Mouse (Mus musculus) ES-E14 (cell line): ENCODE data around the gene Kdelr1. TPM values are rescaled to one million over a fixed set of nuclear protein-coding genes. Genes with fewer than 3 reads are reported as not detected.

Experiments used
- DNase-seq: peaks from one replicate; pipeline ENCODE4 v3.0.0-alpha.2; 2013; ENCODE audit warnings: low read depth, low spot score
- H3K27ac ChIP-seq: 2 replicates; pipeline ENCODE4 v1.5.1; 2012; ENCODE audit warnings: low read depth, mild to moderate bottlenecking, low read length, moderate library complexity, mixed read lengths; ENCODE audit not compliant: poor library complexity, insufficient read depth, severe bottlenecking
- H3K36me3 ChIP-seq: 2 replicates; pipeline ENCODE4 v1.6.1; 2012; ENCODE audit warnings: mild to moderate bottlenecking, low read length, moderate library complexity, mixed read lengths; ENCODE audit not compliant: control insufficient read depth, poor library complexity, insufficient read depth, severe bottlenecking
- H3K4me1 ChIP-seq, 2 experiments: fragments of 150-350 bp in 1 of 2; sonication (generic) in 1 of 2; 2 replicates each; pipeline ENCODE4 v1.6.1; 2012; ENCODE audit warnings: low read length in 2 of 2, mild to moderate bottlenecking in 1 of 2, mixed read lengths in 1 of 2; ENCODE audit not compliant: control insufficient read depth in 2 of 2, insufficient read depth in 2 of 2, poor library complexity in 1 of 2
- H3K4me3 ChIP-seq, 2 experiments: fragments of 150-350 bp in 1 of 2; sonication (generic) in 1 of 2; 2 replicates each; pipeline ENCODE4 v1.5.1; 2012; ENCODE audit warnings: low read length in 2 of 2, low read depth in 1 of 2, mild to moderate bottlenecking in 1 of 2, mixed read lengths in 1 of 2; ENCODE audit not compliant: insufficient read depth in 1 of 2, poor library complexity in 1 of 2, severe bottlenecking in 1 of 2
- H3K9ac ChIP-seq: 2 replicates; pipeline ENCODE4 v1.6.1; 2012; ENCODE audit warnings: low read depth, mild to moderate bottlenecking, low read length, mixed read lengths; ENCODE audit not compliant: poor library complexity, insufficient read depth, severe bottlenecking
- H3K9me3 ChIP-seq: fragments of 150-350 bp; sonication (generic); 2 replicates; pipeline ENCODE4 v1.6.1; 2012; ENCODE audit warnings: low read depth, mild to moderate bottlenecking, low read length; ENCODE audit not compliant: control insufficient read depth, insufficient read depth
- CHD2 ChIP-seq: IDR thresholded peaks from 2 replicates; pipeline ENCODE4 v1.6.1; 2014; ENCODE audit warnings: mild to moderate bottlenecking, low read depth, low read length, inconsistent platforms
- HCFC1 ChIP-seq: IDR thresholded peaks from 2 replicates; pipeline ENCODE4 v1.6.1; 2012; ENCODE audit warnings: low read length, inconsistent platforms, borderline replicate concordance; ENCODE audit not compliant: insufficient read depth
- MAFK ChIP-seq: IDR thresholded peaks from 2 replicates; pipeline ENCODE4 v1.6.1; 2014; ENCODE audit warnings: mild to moderate bottlenecking, low read depth, low read length, inconsistent platforms; ENCODE audit not compliant: insufficient read depth
- ZC3H11A ChIP-seq: IDR thresholded peaks from 2 replicates; pipeline ENCODE4 v1.6.1; 2012; ENCODE audit warnings: low read depth, mild to moderate bottlenecking, inconsistent platforms, low read length, borderline replicate concordance
- ZNF384 ChIP-seq: IDR thresholded peaks from 2 replicates; pipeline ENCODE4 v1.6.1; 2012; ENCODE audit warnings: low read depth, low read length, inconsistent platforms
- in situ Hi-C, 2 experiments: fragments of 600-800 bp; cut with MboI; formaldehyde crosslinking; loops; one replicate each; pipeline ENCODE4 v1.15.1; 2025; ENCODE audit warnings: low sequenced_read_pairs in 2 of 2, inconsistent platforms in 1 of 2; ENCODE audit not compliant: unreplicated experiment in 2 of 2
- total RNA-seq: library from RNA; depleted of rRNA; stranded (reverse); fragments of 300-350 nt; gene quantifications from 2 replicates; pipeline ENCODE4 v1.2.3, GENCODE M21; 2012

The Kdelr1 gene
- total RNA-seq, 1 experiment, result 73.2 TPM

- DNase-seq, result no peak
- H3K36me3 ChIP-seq, result no peaks in the 10 kb centered on the region
- H3K4me3 ChIP-seq, result no peak overlapping the region
- in situ Hi-C loops, result loop anchor here in 1 of 2 experiments (10.0 kb wide), 1 partner anchor 177 kb away; no protein-coding TSS in a partner anchor
- H3K4me1 ChIP-seq, result peaks cover 8 to 28% of the 10 kb centered on the region in 2 experiments; a peak in 3 of 4 replicates
- H3K27ac ChIP-seq, result no peak overlapping the region
- no peaks in the 10 kb centered on the region for H3K9me3 ChIP-seq
- H3K9ac ChIP-seq, result peak overlapping the region; percentile 53; the same call in 1 of the 2 replicates
- TF ChIP-seq ZNF384 (no peak), HCFC1 (no peak), ZC3H11A (no peak), MAFK (no peak)
Measured at GRCm38 (mm10) chr7:45921950-45922600, 49.5 kb downstream of the Kdelr1 start.

- no peaks in the 10 kb centered on the region for H3K36me3 ChIP-seq
- TF ChIP-seq ZC3H11A (no peak), CHD2 (no peak), ZNF384 (no peak), HCFC1 (no peak), MAFK (no peak)
- H3K9ac ChIP-seq, result peak overlapping the region; percentile 69
- DNase-seq, result peak; percentile 96
- peaks cover 8 to 17% of the 10 kb centered on the region in 2 experiments; a peak in 2 of 4 replicates for H3K4me1 ChIP-seq
- H3K9me3 ChIP-seq, result no peaks in the 10 kb centered on the region
- in situ Hi-C loops, result loop anchor here in 1 of 2 experiments (10.0 kb wide), 1 partner anchor 178 kb away; no protein-coding TSS in a partner anchor
- peak overlapping the region; percentile 77 for H3K27ac ChIP-seq
- peak overlapping the region; percentile 61 to 86 for H3K4me3 ChIP-seq
Measured at GRCm38 (mm10) chr7:45922928-45923761, 50.6 kb downstream of the Kdelr1 start.

GRCm38 (mm10) chr7:45923762-45924428, 51.3 kb downstream of the Kdelr1 start, which contains the start of gene Ccdc114:
Ccdc114 (plus strand) TSS chr7:45924072.
- Histone ChIP-seq H3K27ac (peak within 1 kb of the TSS; percentile 77), H3K36me3 (no peaks in the 10 kb centered on the region), H3K4me3 (peak within 1 kb of the TSS; percentile 67 to 86), H3K9ac (peak within 1 kb of the TSS; percentile 71), H3K4me1 (peaks cover 6 to 17% of the 10 kb centered on the region in 2 experiments; a peak in 2 of 4 replicates), H3K9me3 (no peaks in the 10 kb centered on the region)
- TF ChIP-seq CHD2, result 0 out of 2 replicates have a peak, but pooled peaks have one; percentile 18
- TF ChIP-seq ZNF384, result no peak
- peak; percentile 54; the same call in 1 of the 2 replicates for TF ChIP-seq HCFC1
- DNase-seq, result peak; percentile 72
- in situ Hi-C loops, result loop anchor here in 1 of 2 experiments (10.0 kb wide), 1 partner anchor 179 kb away; no protein-coding TSS in a partner anchor

- H3K9ac ChIP-seq, result peak overlapping the region; percentile 71
- DNase-seq, result peak; percentile 54
- H3K27ac ChIP-seq, result peak overlapping the region; percentile 4
Measured at GRCm38 (mm10) chr7:45924429-45924816, 51.9 kb downstream of the Kdelr1 start.

More at GRCm38 (mm10) chr7:45924429-45924816, 51.9 kb downstream of the Kdelr1 start:
- TF ChIP-seq CHD2, result no peak
- TF ChIP-seq ZNF384, result no peak
- no peak for TF ChIP-seq MAFK
- no peak for TF ChIP-seq ZC3H11A
- TF ChIP-seq HCFC1, result no peak; the same call in 1 of the 2 replicates
- in situ Hi-C loops, result loop anchor here in 1 of 2 experiments (10.0 kb wide), 1 partner anchor 180 kb away; no protein-coding TSS in a partner anchor
- peak overlapping the region; percentile 67 to 86 for H3K4me3 ChIP-seq
- no peaks in the 10 kb centered on the region for H3K36me3 ChIP-seq
- peaks cover 5 to 17% of the 10 kb centered on the region in 2 experiments; a peak in 2 of 4 replicates for H3K4me1 ChIP-seq
- H3K9me3 ChIP-seq, result no peaks in the 10 kb centered on the region
